Mouse (Mus musculus): ENCODE data around the gene Slc25a21. TPM values are rescaled to one million over a fixed set of nuclear protein-coding genes. Genes with fewer than 3 reads are reported as not detected.

The Slc25a21 gene
- total RNA-seq, 2 experiments from 2014 or later, result 0.32 to 1.1 TPM

GRCm38 (mm10) chr12:56698191-56698980, 498.9 kb downstream of the Slc25a21 start:
- intact Hi-C loops (cut with DNase I), result loop anchor here (5.0 kb wide), 2 partner anchors 161 to 289 kb away; partner anchors contain the start of gene Nkx2-1
- no peak for DNase-seq (ENCODE audit: extremely low spot score in 1 of 2, low spot score in 2 of 2)
- TF ChIP-seq CTCF (IDR thresholded peaks at IDR 0.05), result no peak
- Histone ChIP-seq H3K4me3 (no peak overlapping the region), H3K27ac (no peak overlapping the region)

- Histone ChIP-seq H3K4me3 (no peak overlapping the region), H3K27ac (no peak overlapping the region)
- TF ChIP-seq CTCF (IDR thresholded peaks at IDR 0.05), result no peak
- no peak for DNase-seq (ENCODE audit: extremely low spot score in 1 of 2, low spot score in 2 of 2)
- intact Hi-C loops (cut with DNase I), result loop anchor here (5.0 kb wide), 2 partner anchors 160 to 290 kb away; partner anchors contain the start of gene Nkx2-1
These were observed 499.5 kb downstream of the Slc25a21 start for GRCm38 (mm10) chr12:56697785-56698184.

DNA sequence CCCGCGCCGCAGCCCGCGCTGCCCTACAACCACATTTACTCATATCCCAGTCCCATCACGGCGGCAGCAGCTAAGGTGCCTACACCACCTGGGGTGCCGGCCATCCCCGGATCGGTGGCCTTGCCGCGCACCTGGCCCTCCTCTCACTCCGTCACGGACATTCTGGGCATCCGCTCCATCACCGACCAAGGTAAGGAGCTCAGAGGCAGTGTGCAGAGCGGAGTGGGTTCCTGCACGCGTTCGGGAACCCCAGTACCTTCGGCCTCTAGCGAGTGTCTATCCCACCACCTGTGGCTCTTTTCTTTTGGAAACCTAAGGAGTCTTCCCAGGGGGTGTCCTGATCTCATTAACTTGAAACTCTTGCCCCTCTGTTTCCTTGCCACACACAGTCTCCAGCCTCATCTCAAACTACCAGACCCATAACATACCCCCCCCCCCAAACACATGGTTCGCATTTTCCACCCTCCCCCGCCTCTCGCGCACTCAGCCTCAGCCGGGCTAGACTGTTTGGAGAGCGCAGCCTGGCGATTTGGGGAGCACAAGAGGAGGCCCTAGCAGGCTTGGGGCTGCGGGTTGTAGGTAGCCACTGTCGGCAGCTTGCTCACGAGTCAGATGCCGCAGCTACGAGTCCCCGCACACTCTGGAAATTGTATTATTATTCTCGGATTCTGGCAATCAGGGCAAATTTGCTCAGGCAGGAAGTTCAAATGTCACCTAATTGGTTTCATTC, 500.1 kb downstream of the Slc25a21 start:
- intact Hi-C loops (cut with DNase I), result loop anchor here (5.0 kb wide), 2 partner anchors 160 to 290 kb away; partner anchors contain the start of gene Nkx2-1

DNA sequence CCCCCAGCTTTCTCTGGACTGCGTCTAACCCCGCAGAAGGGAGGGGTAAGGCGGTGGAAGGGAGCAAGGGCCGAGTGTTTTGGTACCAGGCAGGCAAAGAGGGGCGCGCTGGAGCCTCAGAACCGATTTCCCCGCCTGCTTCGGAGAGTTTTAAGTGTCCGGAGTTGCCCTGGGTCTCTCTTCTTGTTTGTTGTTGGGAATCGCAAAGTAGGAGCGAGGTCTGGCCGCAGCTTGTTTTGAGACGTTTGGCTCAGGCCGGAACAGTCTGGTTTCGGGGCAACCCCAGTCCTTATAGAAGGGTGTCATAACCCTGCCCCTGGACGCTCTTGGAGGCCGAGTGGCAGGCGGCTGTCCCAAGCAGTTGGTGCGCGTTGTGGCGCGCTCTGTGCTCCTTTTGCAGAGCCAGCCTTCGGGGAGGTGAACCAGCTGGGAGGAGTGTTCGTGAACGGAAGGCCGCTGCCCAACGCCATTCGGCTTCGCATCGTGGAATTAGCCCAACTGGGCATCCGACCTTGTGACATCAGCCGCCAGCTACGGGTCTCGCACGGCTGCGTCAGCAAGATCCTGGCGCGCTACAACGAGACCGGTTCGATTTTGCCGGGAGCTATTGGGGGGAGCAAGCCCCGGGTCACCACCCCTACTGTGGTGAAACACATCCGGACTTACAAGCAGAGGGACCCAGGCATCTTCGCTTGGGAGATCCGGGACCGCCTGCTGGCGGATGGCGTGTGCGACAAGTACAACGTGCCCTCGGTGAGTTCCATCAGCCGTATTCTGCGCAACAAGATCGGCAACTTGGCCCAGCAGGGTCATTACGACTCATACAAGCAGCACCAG, 500.9 kb downstream of the Slc25a21 start:
- TF ChIP-seq CTCF (IDR thresholded peaks at IDR 0.05), result no peak
- Histone ChIP-seq H3K4me3 (no peak overlapping the region), H3K27ac (no peak overlapping the region)
- no peak for DNase-seq (ENCODE audit: extremely low spot score in 1 of 2, low spot score in 2 of 2)
- intact Hi-C loops (cut with DNase I), result loop anchor here (5.0 kb wide), 2 partner anchors 159 to 291 kb away; partner anchors contain the start of gene Nkx2-1

More for the DNA sequence above, 500.1 kb downstream of the Slc25a21 start:
- no peak for TF ChIP-seq CTCF (IDR thresholded peaks at IDR 0.05)
- H3K4me3 ChIP-seq, result no peak overlapping the region
- no peak overlapping the region for H3K27ac ChIP-seq
- no peak for DNase-seq (ENCODE audit: extremely low spot score in 1 of 2, low spot score in 2 of 2)

DNA sequence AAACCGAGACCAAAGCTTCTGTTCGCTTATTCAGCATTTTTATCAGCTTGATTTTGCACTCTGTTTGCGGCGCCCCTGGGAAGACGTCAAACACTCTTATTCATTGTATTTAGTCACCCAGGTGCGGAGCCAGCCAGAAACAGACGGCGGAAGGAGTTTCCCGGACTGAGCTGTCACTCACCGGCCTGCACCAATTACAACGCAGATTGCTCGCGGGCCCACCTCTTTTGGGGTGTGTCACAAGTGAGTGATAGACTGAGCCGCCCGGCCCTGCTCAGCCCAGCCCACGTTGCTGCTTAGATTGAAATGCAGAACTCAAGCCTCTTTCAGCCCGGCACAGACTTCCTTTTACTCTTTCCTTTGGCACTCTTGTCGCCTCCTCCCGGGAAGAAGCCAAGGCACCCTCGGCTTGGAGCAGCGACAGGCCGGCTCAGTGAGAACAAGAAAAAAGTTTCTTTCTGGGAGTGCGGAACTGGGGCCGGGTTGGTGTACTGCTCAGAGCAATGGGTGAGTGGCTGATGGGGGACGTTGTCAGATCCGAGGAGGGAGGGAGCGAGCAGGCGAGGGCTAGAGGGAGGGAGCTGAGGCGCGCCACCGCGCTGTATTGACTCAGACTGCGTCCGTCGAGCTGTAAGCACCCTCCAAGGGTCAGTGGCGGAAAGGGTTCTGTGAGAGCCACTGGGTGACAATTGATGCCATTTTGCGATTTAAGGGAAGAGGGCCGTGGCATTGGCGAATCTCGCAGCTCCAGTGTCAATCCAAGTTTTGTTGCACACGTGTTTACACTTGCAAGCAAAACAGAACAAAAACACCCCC, 501.7 kb downstream of the Slc25a21 start:
- intact Hi-C loops (cut with DNase I), result loop anchor here (5.0 kb wide), 2 partner anchors 158 to 292 kb away; partner anchors contain the start of gene Nkx2-1
- DNase-seq (ENCODE audit: extremely low spot score in 1 of 2, low spot score in 2 of 2), result no peak
- no peak overlapping the region for H3K27ac ChIP-seq
- H3K4me3 ChIP-seq, result no peak overlapping the region
- no peak for TF ChIP-seq CTCF (IDR thresholded peaks at IDR 0.05)

- no peak for DNase-seq (ENCODE audit: extremely low spot score in 1 of 2, low spot score in 2 of 2)
- H3K4me3 ChIP-seq, result no peak overlapping the region
- intact Hi-C loops (cut with DNase I), result loop anchor here (5.0 kb wide), 5 partner anchors 158 to 852 kb away; partner anchors contain the start of genes Foxa1 and Nkx2-1
- no peak overlapping the region for H3K27ac ChIP-seq
- TF ChIP-seq CTCF (IDR thresholded peaks at IDR 0.05), result no peak
These were observed 502.3 kb downstream of the Slc25a21 start for GRCm38 (mm10) chr12:56694936-56695335.

DNA sequence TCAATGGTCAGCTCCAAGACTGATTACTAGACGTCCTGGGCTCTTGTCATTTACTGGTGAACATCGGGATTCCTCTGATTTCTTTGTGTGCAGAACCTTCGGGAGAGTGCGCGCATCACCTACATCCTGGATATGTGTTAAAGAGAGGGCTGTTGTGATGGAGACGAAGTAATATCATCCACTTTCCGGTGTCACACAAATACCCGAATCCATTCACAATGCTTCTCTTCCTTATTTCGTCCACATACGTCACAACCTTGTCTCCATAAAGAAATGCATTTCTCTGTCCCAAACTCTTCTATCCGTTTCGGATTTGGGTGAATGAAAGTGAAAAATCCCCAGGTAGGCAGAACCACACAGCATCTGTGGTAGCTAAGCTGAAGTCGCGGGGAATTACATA, 502.9 kb downstream of the Slc25a21 start:
- TF ChIP-seq CTCF (IDR thresholded peaks at IDR 0.05), result no peak

DNA sequence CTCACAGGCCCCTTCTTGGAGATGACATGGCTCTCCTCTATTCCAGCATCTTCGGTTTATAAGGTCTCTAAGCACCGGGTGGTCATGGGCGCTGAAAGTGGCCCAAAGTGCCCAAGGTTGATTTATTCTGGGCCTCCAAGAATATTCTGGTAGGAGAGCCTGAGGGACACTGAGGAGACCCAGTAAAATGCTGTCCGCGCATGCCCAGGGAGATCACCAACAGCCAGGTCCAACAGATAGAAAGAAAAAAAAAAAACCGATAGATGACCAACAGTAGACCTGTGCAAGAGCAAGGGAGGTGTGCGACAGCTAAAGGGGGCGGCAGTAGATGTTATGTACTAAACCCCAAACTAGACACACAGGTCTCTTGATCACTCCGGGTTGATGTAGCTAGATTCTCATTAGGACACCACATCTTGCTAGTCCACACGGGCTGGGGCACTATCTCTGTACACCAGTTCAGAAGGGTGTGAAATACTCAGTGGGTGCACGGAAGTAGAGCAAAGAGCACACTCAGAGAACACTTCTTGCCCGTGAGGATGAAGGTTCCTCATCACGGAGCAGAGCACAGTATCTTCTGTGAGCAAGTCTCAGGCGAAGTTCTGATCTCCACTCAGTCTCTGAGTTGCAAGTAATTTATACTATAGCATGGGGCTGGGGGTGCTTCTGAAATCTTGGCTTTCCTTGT, 503.7 kb downstream of the Slc25a21 start:
- no peak for TF ChIP-seq CTCF (IDR thresholded peaks at IDR 0.05)
- Histone ChIP-seq H3K4me3 (no peak overlapping the region), H3K27ac (no peak overlapping the region)
- intact Hi-C loops (cut with DNase I), result loop anchor here (5.0 kb wide), 3 partner anchors 166 to 854 kb away; partner anchors contain the start of gene Foxa1
- no peak for DNase-seq (ENCODE audit: extremely low spot score in 1 of 2, low spot score in 2 of 2)

More for the DNA sequence above, 502.9 kb downstream of the Slc25a21 start:
- H3K4me3 ChIP-seq, result no peak overlapping the region
- H3K27ac ChIP-seq, result no peak overlapping the region
- DNase-seq (ENCODE audit: extremely low spot score in 1 of 2, low spot score in 2 of 2), result no peak
- intact Hi-C loops (cut with DNase I), result loop anchor here (5.0 kb wide), 3 partner anchors 167 to 853 kb away; partner anchors contain the start of gene Foxa1

- no peak for TF ChIP-seq CTCF (IDR thresholded peaks at IDR 0.05)
- intact Hi-C loops (cut with DNase I), result loop anchor here (5.0 kb wide), 3 partner anchors 165 to 855 kb away; partner anchors contain the start of gene Foxa1
- no peak overlapping the region for H3K27ac ChIP-seq
These were observed 504.7 kb downstream of the Slc25a21 start for GRCm38 (mm10) chr12:56692536-56692935.

More at GRCm38 (mm10) chr12:56692536-56692935, 504.7 kb downstream of the Slc25a21 start:
- no peak overlapping the region for H3K4me3 ChIP-seq
- DNase-seq (ENCODE audit: extremely low spot score in 1 of 2, low spot score in 2 of 2), result no peak

All from left cerebral cortex, adult 2 months (tissue).